Mouse (Mus musculus): ENCODE measurements around the gene Pla2g2d. TPM values are rescaled to one million over a fixed set of nuclear protein-coding genes. Genes with fewer than 3 reads are reported as not detected.
A peak's percentile ranks its signal among the peaks of the same experiment; 100 is the strongest.

Gene Pla2g2d
- polyA plus RNA-seq (2014; fragmentation: Nextera tagmentation; extraction: Ambion mirVana), result 1.6 and 2.6 TPM in 2 replicates

GRCm38 (mm10) chr4:138775435-138775834 lies at the start of gene Pla2g2d:
Gene Pla2g2d, plus strand, starts transcription at chr4:138775735.
- ATAC-seq (ENCODE audit: low read depth), result no peak
- Histone ChIP-seq H3K9me3 (ENCODE audit: control insufficient read depth, low read length) (no peaks in the 10 kb centered on the region), H3K36me3 (ENCODE audit: control insufficient read depth, insufficient read depth, low read length) (no peaks in the 10 kb centered on the region), H3K27ac (ENCODE audit: low read depth, low read length) (no peak within 1 kb of the TSS), H3K4me3 (ENCODE audit: low read depth, low read length) (no peak within 1 kb of the TSS), H3K9ac (replicated peaks; ENCODE audit: low read depth, low read length) (no peak within 1 kb of the TSS), H3K4me1 (ENCODE audit: control insufficient read depth, insufficient read depth, low read length) (peaks cover 6% of the 10 kb centered on the region; the same call in 1 of the 2 replicates), H3K27me3 (ENCODE audit: control insufficient read depth, insufficient read depth, low read length) (no peaks in the 10 kb centered on the region), H3K4me2 (ENCODE audit: low read depth, low read length) (no peak within 1 kb of the TSS)
- WGBS, result 88% methylated on average over 6 of the region's 6 CpGs

GRCm38 (mm10) chr4:138725751-138726150 lies 49.8 kb upstream of the Pla2g2d start:
- peaks cover 15% of the 10 kb centered on the region for H3K4me1 ChIP-seq (ENCODE audit: control insufficient read depth, insufficient read depth, low read length)
- H3K4me3 ChIP-seq (ENCODE audit: low read depth, low read length), result no peak overlapping the region
- peak overlapping the region; percentile 55 for H3K4me2 ChIP-seq (ENCODE audit: low read depth, low read length)
- 70% methylated on average over 5 of the region's 5 CpGs for WGBS
- no peaks in the 10 kb centered on the region for H3K36me3 ChIP-seq (ENCODE audit: control insufficient read depth, insufficient read depth, low read length)
- no peak overlapping the region for H3K27ac ChIP-seq (ENCODE audit: low read depth, low read length)
- no peaks in the 10 kb centered on the region for H3K9me3 ChIP-seq (ENCODE audit: control insufficient read depth, low read length)
- H3K27me3 ChIP-seq (ENCODE audit: control insufficient read depth, insufficient read depth, low read length), result no peaks in the 10 kb centered on the region
- no peak overlapping the region for H3K9ac ChIP-seq (replicated peaks; ENCODE audit: low read depth, low read length)
- no peak for ATAC-seq (ENCODE audit: low read depth)

GRCm38 (mm10) chr4:138729018-138729703 lies 46.4 kb upstream of the Pla2g2d start:
- no peak overlapping the region for H3K4me3 ChIP-seq (ENCODE audit: low read depth, low read length)
- WGBS, result 31% methylated on average over 9 of the region's 9 CpGs
- ATAC-seq (ENCODE audit: low read depth), result no peak

GRCm38 (mm10) chr4:138734105-138734504 lies 41.4 kb upstream of the Pla2g2d start:
- Histone ChIP-seq H3K4me3 (ENCODE audit: low read depth, low read length) (no peak overlapping the region), H3K9me3 (ENCODE audit: control insufficient read depth, low read length) (no peaks in the 10 kb centered on the region), H3K27ac (ENCODE audit: low read depth, low read length) (no peak overlapping the region), H3K4me1 (ENCODE audit: control insufficient read depth, insufficient read depth, low read length) (0 out of 2 replicates have a peak, but pooled peaks cover 2% of the 10 kb centered on the region), H3K27me3 (ENCODE audit: control insufficient read depth, insufficient read depth, low read length) (no peaks in the 10 kb centered on the region), H3K9ac (replicated peaks; ENCODE audit: low read depth, low read length) (no peak overlapping the region), H3K36me3 (ENCODE audit: control insufficient read depth, insufficient read depth, low read length) (no peaks in the 10 kb centered on the region), H3K4me2 (ENCODE audit: low read depth, low read length) (no peak overlapping the region)
- WGBS, result 72% methylated on average over 7 of the region's 7 CpGs
- ATAC-seq (ENCODE audit: low read depth), result no peak

More at GRCm38 (mm10) chr4:138729018-138729703, 46.4 kb upstream of the Pla2g2d start:
- no peak overlapping the region for H3K4me2 ChIP-seq (ENCODE audit: low read depth, low read length)
- no peak overlapping the region for H3K9ac ChIP-seq (replicated peaks; ENCODE audit: low read depth, low read length)
- no peaks in the 10 kb centered on the region for H3K27me3 ChIP-seq (ENCODE audit: control insufficient read depth, insufficient read depth, low read length)
- H3K4me1 ChIP-seq (ENCODE audit: control insufficient read depth, insufficient read depth, low read length), result peaks cover 13% of the 10 kb centered on the region
- H3K27ac ChIP-seq (ENCODE audit: low read depth, low read length), result no peak overlapping the region
- H3K36me3 ChIP-seq (ENCODE audit: control insufficient read depth, insufficient read depth, low read length), result no peaks in the 10 kb centered on the region
- H3K9me3 ChIP-seq (ENCODE audit: control insufficient read depth, low read length), result no peaks in the 10 kb centered on the region

- H3K27me3 ChIP-seq (ENCODE audit: control insufficient read depth, insufficient read depth, low read length), result no peaks in the 10 kb centered on the region
- no peaks in the 10 kb centered on the region for H3K36me3 ChIP-seq (ENCODE audit: control insufficient read depth, insufficient read depth, low read length)
- no peak overlapping the region for H3K4me2 ChIP-seq (ENCODE audit: low read depth, low read length)
- WGBS, result 96% methylated on average over 4 of the region's 4 CpGs
- H3K4me1 ChIP-seq (ENCODE audit: control insufficient read depth, insufficient read depth, low read length), result 0 out of 2 replicates have a peak, but pooled peaks cover 5% of the 10 kb centered on the region
- no peak overlapping the region for H3K9ac ChIP-seq (replicated peaks; ENCODE audit: low read depth, low read length)
- H3K27ac ChIP-seq (ENCODE audit: low read depth, low read length), result no peak overlapping the region
- H3K4me3 ChIP-seq (ENCODE audit: low read depth, low read length), result no peak overlapping the region
- no peak for ATAC-seq (ENCODE audit: low read depth)
- H3K9me3 ChIP-seq (ENCODE audit: control insufficient read depth, low read length), result no peaks in the 10 kb centered on the region
Measured at GRCm38 (mm10) chr4:138734863-138735262, 40.7 kb upstream of the Pla2g2d start.

GRCm38 (mm10) chr4:138737031-138737430 lies 38.5 kb upstream of the Pla2g2d start, which contains the start of gene Ubxn10:
Gene Ubxn10, minus strand, starts transcription at chr4:138737167.
- no peak within 1 kb of the TSS for H3K27ac ChIP-seq (ENCODE audit: low read depth, low read length)
- no peaks in the 10 kb centered on the region for H3K27me3 ChIP-seq (ENCODE audit: control insufficient read depth, insufficient read depth, low read length)
- no peaks in the 10 kb centered on the region for H3K9me3 ChIP-seq (ENCODE audit: control insufficient read depth, low read length)
- no peak within 1 kb of the TSS for H3K4me2 ChIP-seq (ENCODE audit: low read depth, low read length)
- no peak within 1 kb of the TSS for H3K4me3 ChIP-seq (ENCODE audit: low read depth, low read length)
- H3K36me3 ChIP-seq (ENCODE audit: control insufficient read depth, insufficient read depth, low read length), result no peaks in the 10 kb centered on the region
- H3K4me1 ChIP-seq (ENCODE audit: control insufficient read depth, insufficient read depth, low read length), result 0 out of 2 replicates have a peak, but pooled peaks cover 5% of the 10 kb centered on the region
- ATAC-seq (ENCODE audit: low read depth), result no peak
- H3K9ac ChIP-seq (replicated peaks; ENCODE audit: low read depth, low read length), result no peak within 1 kb of the TSS
- WGBS, result 66% methylated on average over 7 of the region's 7 CpGs

GRCm38 (mm10) chr4:138739136-138739851 lies 36.2 kb upstream of the Pla2g2d start:
- Histone ChIP-seq H3K27me3 (ENCODE audit: control insufficient read depth, insufficient read depth, low read length) (no peaks in the 10 kb centered on the region), H3K9ac (replicated peaks; ENCODE audit: low read depth, low read length) (no peak overlapping the region), H3K27ac (ENCODE audit: low read depth, low read length) (no peak overlapping the region), H3K36me3 (ENCODE audit: control insufficient read depth, insufficient read depth, low read length) (no peaks in the 10 kb centered on the region), H3K4me2 (ENCODE audit: low read depth, low read length) (no peak overlapping the region), H3K9me3 (ENCODE audit: control insufficient read depth, low read length) (no peaks in the 10 kb centered on the region), H3K4me3 (ENCODE audit: low read depth, low read length) (no peak overlapping the region), H3K4me1 (ENCODE audit: control insufficient read depth, insufficient read depth, low read length) (0 out of 2 replicates have a peak, but pooled peaks cover 5% of the 10 kb centered on the region)
- WGBS, result 22% methylated on average over 7 of the region's 7 CpGs
- no peak for ATAC-seq (ENCODE audit: low read depth)

GRCm38 (mm10) chr4:138745884-138746283 lies 29.7 kb upstream of the Pla2g2d start:
- Histone ChIP-seq H3K4me1 (ENCODE audit: control insufficient read depth, insufficient read depth, low read length) (0 out of 2 replicates have a peak, but pooled peaks cover 2% of the 10 kb centered on the region), H3K27ac (ENCODE audit: low read depth, low read length) (no peak overlapping the region), H3K36me3 (ENCODE audit: control insufficient read depth, insufficient read depth, low read length) (no peaks in the 10 kb centered on the region), H3K4me3 (ENCODE audit: low read depth, low read length) (no peak overlapping the region), H3K9ac (replicated peaks; ENCODE audit: low read depth, low read length) (no peak overlapping the region), H3K27me3 (ENCODE audit: control insufficient read depth, insufficient read depth, low read length) (no peaks in the 10 kb centered on the region), H3K4me2 (ENCODE audit: low read depth, low read length) (no peak overlapping the region), H3K9me3 (ENCODE audit: control insufficient read depth, low read length) (no peaks in the 10 kb centered on the region)
- 73% methylated on average over 4 of the region's 4 CpGs for WGBS
- ATAC-seq (ENCODE audit: low read depth), result no peak

GRCm38 (mm10) chr4:138746866-138747265 lies 28.7 kb upstream of the Pla2g2d start:
- no peaks in the 10 kb centered on the region for H3K27me3 ChIP-seq (ENCODE audit: control insufficient read depth, insufficient read depth, low read length)
- no peak overlapping the region for H3K9ac ChIP-seq (replicated peaks; ENCODE audit: low read depth, low read length)
- 84% methylated on average over 9 of the region's 9 CpGs for WGBS
- no peak overlapping the region for H3K27ac ChIP-seq (ENCODE audit: low read depth, low read length)
- H3K9me3 ChIP-seq (ENCODE audit: control insufficient read depth, low read length), result no peaks in the 10 kb centered on the region
- H3K36me3 ChIP-seq (ENCODE audit: control insufficient read depth, insufficient read depth, low read length), result no peaks in the 10 kb centered on the region
- no peak for ATAC-seq (ENCODE audit: low read depth)
- no peak overlapping the region for H3K4me2 ChIP-seq (ENCODE audit: low read depth, low read length)
- 0 out of 2 replicates have a peak, but pooled peaks cover 2% of the 10 kb centered on the region for H3K4me1 ChIP-seq (ENCODE audit: control insufficient read depth, insufficient read depth, low read length)
- H3K4me3 ChIP-seq (ENCODE audit: low read depth, low read length), result no peak overlapping the region

All from neural tube, embryonic 14.5 days (tissue).